Comparison of ENCODE assay signal across 8 mouse cellular contexts in the genomic region with DNA sequence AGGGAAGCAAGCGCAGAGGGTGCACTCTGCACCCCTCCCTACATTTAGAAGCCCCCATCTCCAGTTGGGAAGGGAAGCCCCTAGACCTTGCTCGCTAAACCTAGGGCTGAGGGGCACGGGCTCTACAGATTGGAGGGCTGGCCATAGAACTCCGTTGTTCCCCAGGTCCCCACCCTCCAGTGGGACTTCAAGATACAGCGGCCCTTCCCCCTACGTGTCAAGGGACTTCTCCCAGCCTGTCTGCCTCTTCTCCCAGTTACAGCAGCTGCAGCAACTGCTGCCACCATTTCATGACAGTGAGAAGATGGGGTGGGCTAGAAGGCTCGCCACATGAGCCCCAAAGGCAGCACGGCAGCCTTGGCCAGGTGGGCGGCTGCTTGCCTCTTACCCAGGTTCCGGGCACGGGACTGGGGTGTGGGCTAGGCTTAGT. TPM values are rescaled to one million over a fixed set of nuclear protein-coding genes. Genes with fewer than 3 reads are reported as not detected.
DNase-seq lines count a peak whose midpoint lies in the region; ATAC-seq and TF ChIP-seq lines count a peak whose summit lies in the region.

No protein-coding gene starts in this region.

- H3K9ac ChIP-seq in hindbrain, postnatal 0 days (replicated peaks; ENCODE audit: low read length) = peak overlapping the region; percentile 67
- peak overlapping the region; percentile 75 for H3K9ac ChIP-seq in midbrain, postnatal 0 days (replicated peaks; ENCODE audit: low read length, poor library complexity, severe bottlenecking)

- H3K27ac ChIP-seq in testis, adult 2 months (ENCODE audit: control insufficient read depth, insufficient read depth, low read depth, low read length) = no peak overlapping the region
- peak overlapping the region; percentile 65 for H3K27ac ChIP-seq in hindbrain, postnatal 0 days
- H3K27ac ChIP-seq in midbrain, postnatal 0 days (ENCODE audit: low read depth, low read length) = peak overlapping the region; percentile 77

- H3K9me3 ChIP-seq in hindbrain, postnatal 0 days (ENCODE audit: low read length) = no peaks in the 10 kb centered on the region
- H3K9me3 ChIP-seq in midbrain, postnatal 0 days (ENCODE audit: low read length) = no peaks in the 10 kb centered on the region

- H3K4me1 ChIP-seq in testis, adult 2 months (ENCODE audit: control insufficient read depth, insufficient read depth, low read length) = peaks cover 33% of the 10 kb centered on the region
- peaks cover 25% of the 10 kb centered on the region for H3K4me1 ChIP-seq in hindbrain, postnatal 0 days (ENCODE audit: insufficient read depth, low read length)
- peaks cover 14% of the 10 kb centered on the region for H3K4me1 ChIP-seq in midbrain, postnatal 0 days (ENCODE audit: insufficient read depth, low read length)

- no peaks in the 10 kb centered on the region for H3K27me3 ChIP-seq in testis, adult 2 months (ENCODE audit: control insufficient read depth, insufficient read depth, low read length)
- H3K27me3 ChIP-seq in hindbrain, postnatal 0 days (ENCODE audit: insufficient read depth, low read length) = no peaks in the 10 kb centered on the region
- H3K27me3 ChIP-seq in midbrain, postnatal 0 days (ENCODE audit: insufficient read depth, low read length) = no peaks in the 10 kb centered on the region

- WGBS in hindbrain, postnatal 0 days = under 1% methylated on average over 11 of the region's 11 CpGs
- WGBS in midbrain, postnatal 0 days = under 1% methylated on average over 11 of the region's 11 CpGs

- peak; percentile 25 for ATAC-seq in hindbrain, postnatal 0 days
- peak; percentile 28; the same call in 1 of the 2 replicates for ATAC-seq in midbrain, postnatal 0 days (ENCODE audit: low FRiP score)

- no peak for TF ChIP-seq CTCF in testis, adult 2 months (IDR thresholded peaks at IDR 0.05; ENCODE audit: control insufficient read depth, insufficient read depth, insufficient replicate concordance, low read depth, low read length)
- no peak for TF ChIP-seq CTCF in hindbrain, postnatal 0 days (IDR thresholded peaks at IDR 0.05; ENCODE audit: low read depth)
- no peak for TF ChIP-seq CTCF in midbrain, postnatal 0 days (IDR thresholded peaks at IDR 0.05)

- no peak for TF ChIP-seq POLR2A in testis, adult 2 months (IDR thresholded peaks at IDR 0.05; ENCODE audit: control insufficient read depth, low read depth, low read length)

- peak overlapping the region; percentile 65 for H3K4me2 ChIP-seq in hindbrain, postnatal 0 days (ENCODE audit: low read depth, low read length)
- H3K4me2 ChIP-seq in midbrain, postnatal 0 days (ENCODE audit: low read depth, low read length, poor library complexity, severe bottlenecking) = peak overlapping the region; percentile 90

- no peaks in the 10 kb centered on the region for H3K36me3 ChIP-seq in testis, adult 2 months (ENCODE audit: control insufficient read depth, insufficient read depth, low read length)
- H3K36me3 ChIP-seq in hindbrain, postnatal 0 days (ENCODE audit: insufficient read depth, low read length) = no peaks in the 10 kb centered on the region
- H3K36me3 ChIP-seq in midbrain, postnatal 0 days (ENCODE audit: insufficient read depth, low read length) = no peaks in the 10 kb centered on the region

- DNase-seq in cerebellum, adult 11-12 months = peak; percentile 57
- DNase-seq in cerebellum, adult 8-10 months = no peak
- DNase-seq in testis, postnatal 14 days (ENCODE audit: low spot score) = no peak
- DNase-seq in hindbrain, postnatal 0 days (ENCODE audit: low spot score) = peak; percentile 61
- no peak for DNase-seq in midbrain, postnatal 0 days (ENCODE audit: low spot score)
- DNase-seq in embryo, embryonic 9.5 days (ENCODE audit: extremely low spot score) = no peak
- no peak for DNase-seq in right cerebral cortex, postnatal 14 days

- peak overlapping the region; percentile 61 for H3K4me3 ChIP-seq in testis, adult 2 months (ENCODE audit: control insufficient read depth, low read depth, low read length)
- peak overlapping the region; percentile 41 for H3K4me3 ChIP-seq in hindbrain, postnatal 0 days (ENCODE audit: low read length)
- H3K4me3 ChIP-seq in midbrain, postnatal 0 days (ENCODE audit: low read depth, low read length) = peak overlapping the region; percentile 52

RNA-seq across cellular contexts. Expression of gene Arhgap23, which starts 10.6 kb away (rescaled TPM):
- 27.7 and 30.5 TPM in 2 replicates for polyA plus RNA-seq in testis, adult 2 months (2012; rRNA removed)
- total RNA-seq in hindbrain, postnatal 0 days (2014; rRNA removed) = 75.2 and 86.8 TPM in 2 replicates
- polyA plus RNA-seq in hindbrain, postnatal 0 days (2015; fragmentation: Nextera tagmentation; extraction: Ambion mirVana) = 7.3 and 7.7 TPM in 2 replicates
- 80.2 and 80.9 TPM in 2 replicates for total RNA-seq in midbrain, postnatal 0 days (2014; rRNA removed)
- polyA plus RNA-seq in midbrain, postnatal 0 days (2015; fragmentation: Nextera tagmentation; extraction: Ambion mirVana) = 9.2 and 9.6 TPM in 2 replicates

RNA-seq across cellular contexts. Expression of gene Socs7, which starts 42.4 kb away (rescaled TPM):
- 90.3 and 96.2 TPM in 2 replicates for polyA plus RNA-seq in testis, adult 2 months (2012; rRNA removed)
- total RNA-seq in hindbrain, postnatal 0 days (2014; rRNA removed) = 49.5 and 59.0 TPM in 2 replicates
- 5.5 and 5.9 TPM in 2 replicates for polyA plus RNA-seq in hindbrain, postnatal 0 days (2015; fragmentation: Nextera tagmentation; extraction: Ambion mirVana)
- total RNA-seq in midbrain, postnatal 0 days (2014; rRNA removed) = 54.9 and 60.4 TPM in 2 replicates
- polyA plus RNA-seq in midbrain, postnatal 0 days (2015; fragmentation: Nextera tagmentation; extraction: Ambion mirVana) = 6.9 and 7.4 TPM in 2 replicates

RNA-seq across cellular contexts. Expression of gene Gpr179, which starts 52.9 kb away (rescaled TPM):
- polyA plus RNA-seq in testis, adult 2 months (2012; rRNA removed) = 0.95 and 0.97 TPM in 2 replicates
- total RNA-seq in hindbrain, postnatal 0 days (2014; rRNA removed) = 1.8 and 1.9 TPM in 2 replicates
- 0.61 and 1.0 TPM in 2 replicates for polyA plus RNA-seq in hindbrain, postnatal 0 days (2015; fragmentation: Nextera tagmentation; extraction: Ambion mirVana)
- total RNA-seq in midbrain, postnatal 0 days (2014; rRNA removed) = 0.57 and 0.71 TPM in 2 replicates
- 0.66 and 0.78 TPM in 2 replicates for polyA plus RNA-seq in midbrain, postnatal 0 days (2015; fragmentation: Nextera tagmentation; extraction: Ambion mirVana)

Comparison
In these comparisons a context has a peak if more than half of its experiments do, and no peak if none do; other contexts are left out.
1. DNase-seq: peak in cerebellum, adult 11-12 months (single experiment) and hindbrain, postnatal 0 days (single experiment); none in cerebellum, adult 8-10 months (single experiment), testis, postnatal 14 days (single experiment), midbrain, postnatal 0 days (single experiment), embryo, embryonic 9.5 days (single experiment) and right cerebral cortex, postnatal 14 days (single experiment).
2. RNA of gene Socs7, which starts 42.4 kb away (polyA plus RNA-seq): 90.3 to 96.2 TPM in testis, adult 2 months; 6.9 to 7.4 TPM in midbrain, postnatal 0 days and 5.5 to 5.9 TPM in hindbrain, postnatal 0 days; every median in the first group is over 10 times any median in the second.
3. Peak in every context shown above with its lines, with median percentiles within 50 percentile points of each other: H3K4me3 ChIP-seq.